Mouse (Mus musculus) CH12.LX (cell line): Measurements from ENCODE around the gene Camta1.

Experiments used
- BHLHE40 ChIP-seq: IDR thresholded peaks from 2 replicates; pipeline ENCODE4 v1.6.1; 2011; ENCODE audit warnings: mild to moderate bottlenecking, low read depth, low read length, improper control_type of control experiment
- CHD1 ChIP-seq: IDR thresholded peaks from 2 replicates; pipeline ENCODE4 v1.6.1; 2012; ENCODE audit warnings: low read depth, low read length, improper control_type of control experiment, inconsistent platforms
- CHD2 ChIP-seq: IDR thresholded peaks from 2 replicates; pipeline ENCODE4 v1.6.1; 2011; ENCODE audit warnings: low read length, improper control_type of control experiment
- CTCF ChIP-seq, 2 experiments: IDR thresholded peaks in 1 of 2; conservative IDR thresholded peaks in 1 of 2; 2 replicates each; pipeline ENCODE4 v1.5.1; 2011 to 2012; ENCODE audit warnings: low read depth in 2 of 2, low read length in 2 of 2, improper control_type of control experiment in 1 of 2, inconsistent platforms in 1 of 2, mild to moderate bottlenecking in 1 of 2, moderate library complexity in 1 of 2
- EP300 ChIP-seq: IDR thresholded peaks from 2 replicates; pipeline ENCODE4 v1.6.1; 2011; ENCODE audit warnings: low read length, improper control_type of control experiment
- POLR2A ChIP-seq: IDR thresholded peaks from 2 replicates; pipeline ENCODE4 v1.6.1; 2011; ENCODE audit warnings: low read depth, mild to moderate bottlenecking, improper control_type of control experiment, low read length
- RCOR1 ChIP-seq: conservative IDR thresholded peaks from 2 replicates; pipeline ENCODE4 v1.6.1; 2012; ENCODE audit warnings: low read depth, mild to moderate bottlenecking, inconsistent platforms, low read length, improper control_type of control experiment
- UBTF ChIP-seq: IDR thresholded peaks from 2 replicates; pipeline ENCODE4 v1.6.1; 2012; ENCODE audit warnings: low read depth, mild to moderate bottlenecking, inconsistent platforms, low read length, improper control_type of control experiment, moderate library complexity

- no peak for TF ChIP-seq POLR2A
- TF ChIP-seq CTCF (conservative IDR thresholded peaks at IDR 0.05 in 1 of 2, IDR thresholded peaks at IDR 0.05 in 1 of 2; ENCODE audit: low read depth in 2 of 2, low read length in 2 of 2) = no peak
- no peak for TF ChIP-seq BHLHE40
- TF ChIP-seq EP300 = no peak
- TF ChIP-seq CHD2 = no peak
- no peak for TF ChIP-seq UBTF
- no peak for TF ChIP-seq RCOR1
- TF ChIP-seq CHD1 = no peak
These were observed 294.6 kb downstream of the Camta1 start for GRCm38 (mm10) chr4:151567105-151567504.
